Mouse (Mus musculus) urinary bladder, adult 18-20 months (tissue): ENCODE results near the gene Vmn1r183.
"Not testable (repeated sequence)": the region's sequence is repeated elsewhere in the genome, so short reads cannot be mapped to it uniquely, and the experiment has no call there.

Source experiments
- DNase-seq, 2 experiments: peaks; one replicate each; pipeline ENCODE4 v3.0.0; 2022; ENCODE audit warnings: low spot score in 2 of 2, mixed read lengths in 2 of 2

Gene Vmn1r183

GRCm38 (mm10) chr7:24052660-24053304 is at the start of gene Vmn1r183:
Vmn1r183 (plus strand) TSS chr7:24053254.
- DNase-seq: no peak

- not testable (repeated sequence) for DNase-seq
Measured at GRCm38 (mm10) chr7:24074424-24074823, 21.4 kb downstream of the Vmn1r183 start.

GRCm38 (mm10) chr7:24081634-24082431 is 28.8 kb downstream of the Vmn1r183 start, which contains the start of gene Zfp180:
Zfp180 (plus strand) TSS chr7:24081924.
- DNase-seq: peak; percentile 85 to 93

GRCm38 (mm10) chr7:24082457-24083235 is 29.6 kb downstream of the Vmn1r183 start:
- no peak for DNase-seq

- no peak for DNase-seq
Measured at GRCm38 (mm10) chr7:24086871-24087270, 33.8 kb downstream of the Vmn1r183 start.

- no peak for DNase-seq
Measured at GRCm38 (mm10) chr7:24087485-24088125, 34.6 kb downstream of the Vmn1r183 start.

GRCm38 (mm10) chr7:24104403-24104802 is 51.3 kb downstream of the Vmn1r183 start:
- no peak for DNase-seq

GRCm38 (mm10) chr7:24105144-24105703 is 52.2 kb downstream of the Vmn1r183 start:
- no peak for DNase-seq

- no peak for DNase-seq
Measured at GRCm38 (mm10) chr7:24110839-24111238, 57.8 kb downstream of the Vmn1r183 start.

- peak in 1 of 2 experiments; percentile 23 for DNase-seq
Measured at GRCm38 (mm10) chr7:24111772-24112155, 58.7 kb downstream of the Vmn1r183 start.

GRCm38 (mm10) chr7:24112156-24112856 is 59.3 kb downstream of the Vmn1r183 start, which contains the start of gene Zfp112:
Zfp112 (plus strand) TSS chr7:24112314.
- DNase-seq: peak; percentile 57 to 79

GRCm38 (mm10) chr7:24113001-24113400 is 59.9 kb downstream of the Vmn1r183 start:
- peak; percentile 36 for DNase-seq
